Mouse (Mus musculus): Measurements from ENCODE around the gene Capn1. TPM values are rescaled to one million over a fixed set of nuclear protein-coding genes. Genes with fewer than 3 reads are reported as not detected.

The Capn1 gene
- total RNA-seq, 4 experiments from 2014 or later, result 85.0 to 113 (median 89.0) TPM

DNA sequence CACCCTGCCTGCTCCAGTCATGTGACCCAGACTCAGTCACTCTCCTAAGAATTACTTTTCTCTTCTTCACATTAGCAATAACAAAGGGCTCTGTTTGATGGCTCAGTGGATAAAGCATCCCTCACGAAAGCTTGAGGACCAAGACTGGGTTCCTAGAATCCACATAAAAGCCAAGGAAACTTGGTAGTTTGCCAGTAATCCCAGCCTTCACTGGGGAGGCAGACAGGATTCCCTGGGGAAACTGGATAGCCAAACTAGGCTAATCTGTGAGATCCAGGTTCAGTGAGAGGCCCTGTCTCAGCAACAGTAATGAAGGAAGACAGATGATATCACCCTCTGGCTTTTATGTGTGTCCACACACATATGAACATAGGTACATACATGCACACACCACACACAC, 24.8 kb downstream of the Capn1 start:
- no peak for DNase-seq (ENCODE audit: low spot score in 2 of 2)

DNA sequence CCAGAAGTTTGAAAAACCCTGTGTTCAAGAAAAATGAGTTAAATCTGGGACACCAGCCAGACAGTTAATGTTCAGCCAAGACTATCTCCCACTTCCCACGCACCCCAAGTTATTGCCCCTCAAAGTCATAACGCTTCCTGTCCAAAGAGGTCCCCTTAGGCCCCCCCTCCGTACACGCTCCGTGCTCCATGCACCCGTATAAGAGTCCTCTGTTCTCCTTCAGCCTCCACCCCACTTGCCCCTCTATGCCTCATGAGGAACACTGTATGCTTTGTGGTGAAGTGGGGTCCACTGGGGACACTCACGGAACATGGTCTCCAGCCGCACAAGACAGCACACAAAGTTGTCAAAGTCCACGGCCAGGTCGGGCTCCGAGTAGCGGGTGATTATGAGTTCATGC, 25.7 kb downstream of the Capn1 start:
- no peak for DNase-seq (ENCODE audit: low spot score in 2 of 2)

DNA sequence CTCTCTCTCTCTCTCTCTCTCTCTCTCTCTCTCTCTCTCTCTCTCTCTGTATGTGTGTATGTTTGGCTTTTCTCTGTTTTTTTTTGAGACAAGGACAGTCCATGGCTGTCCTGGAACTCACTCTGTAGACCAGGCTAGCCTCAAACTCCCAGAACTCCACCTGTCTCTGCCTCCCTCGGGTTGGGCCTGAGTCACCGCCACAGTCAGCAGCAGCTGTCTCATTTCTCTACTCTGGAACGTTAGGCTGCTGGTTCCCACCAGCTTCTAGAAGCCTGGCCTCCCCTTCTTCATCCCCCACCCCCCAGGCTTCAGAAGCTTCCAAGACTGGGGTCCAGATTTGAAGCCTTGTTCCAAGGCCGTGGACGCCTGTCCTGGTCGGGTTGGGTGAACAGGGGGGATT, 26.1 kb downstream of the Capn1 start:
- DNase-seq (ENCODE audit: low spot score in 2 of 2), result no peak

DNA sequence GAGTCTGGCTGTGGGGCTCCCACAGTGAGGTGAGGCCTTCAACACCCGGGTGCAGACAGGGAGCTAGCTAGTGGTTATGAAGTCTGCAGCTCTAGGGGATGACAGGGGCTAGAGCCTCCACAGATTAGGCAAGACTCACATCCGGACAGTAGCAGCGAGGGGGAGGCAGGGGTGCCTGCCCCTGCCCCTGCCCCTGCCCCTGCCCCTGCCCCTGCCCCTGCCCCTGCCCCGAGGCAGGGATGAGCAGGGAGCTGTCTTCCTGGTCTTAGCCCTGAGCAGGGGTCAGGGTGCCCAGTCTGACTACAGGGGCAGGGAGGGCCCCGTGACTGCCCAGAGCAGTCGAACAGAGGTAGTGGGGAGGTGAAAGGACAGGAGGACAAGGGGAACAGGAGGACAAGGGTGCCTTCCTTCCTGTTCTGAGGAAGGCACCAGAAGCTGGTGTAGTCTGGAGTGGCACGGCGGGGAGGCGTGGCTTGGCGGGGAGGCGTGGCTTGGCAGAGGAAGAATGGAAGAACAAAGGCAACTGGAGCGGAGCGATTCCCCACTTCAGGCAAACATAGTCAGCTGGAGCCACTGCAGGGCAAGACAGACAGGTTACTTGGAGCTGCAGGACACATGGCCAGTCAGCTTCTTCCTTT, 26.8 kb downstream of the Capn1 start:
- DNase-seq (ENCODE audit: low spot score in 2 of 2), result no peak

DNA sequence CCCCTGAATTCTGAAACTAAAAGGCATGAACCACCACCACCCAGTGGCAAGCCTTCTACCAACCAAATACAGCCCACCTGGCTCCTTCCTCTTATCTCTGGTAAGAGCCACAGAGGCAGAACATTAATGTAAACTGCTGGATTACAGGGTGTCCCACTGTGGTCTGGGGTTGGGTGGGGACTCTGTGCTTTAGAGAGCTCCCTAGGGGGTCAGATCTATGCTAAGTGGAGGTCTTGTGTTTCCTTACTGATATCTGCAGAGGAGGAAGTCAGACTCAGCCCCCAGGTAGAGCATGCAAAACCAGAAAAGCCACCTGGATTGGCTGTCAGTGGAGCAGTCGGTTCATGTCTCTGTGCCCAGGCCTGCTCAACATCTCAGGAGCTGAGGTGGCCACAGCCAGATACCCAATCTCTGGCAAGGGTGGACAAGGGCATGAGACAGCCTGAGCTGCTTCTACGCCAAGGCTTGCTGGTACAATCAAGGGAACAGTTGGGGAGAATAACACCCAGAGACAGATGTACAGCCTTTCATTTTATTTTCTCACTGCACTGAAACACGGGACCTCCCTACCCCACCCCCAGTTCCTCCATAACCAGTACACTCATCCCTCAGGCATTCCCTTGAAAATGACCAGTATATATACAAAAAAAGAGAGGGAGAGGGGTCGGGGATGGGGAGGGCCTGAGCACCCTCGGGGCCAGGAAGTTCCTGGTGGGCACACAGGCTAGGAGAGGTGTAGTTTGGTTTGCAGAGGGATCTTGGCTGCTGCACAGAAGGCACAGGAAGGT, 27.5 kb downstream of the Capn1 start:
- DNase-seq (ENCODE audit: low spot score in 2 of 2), result no peak

DNA sequence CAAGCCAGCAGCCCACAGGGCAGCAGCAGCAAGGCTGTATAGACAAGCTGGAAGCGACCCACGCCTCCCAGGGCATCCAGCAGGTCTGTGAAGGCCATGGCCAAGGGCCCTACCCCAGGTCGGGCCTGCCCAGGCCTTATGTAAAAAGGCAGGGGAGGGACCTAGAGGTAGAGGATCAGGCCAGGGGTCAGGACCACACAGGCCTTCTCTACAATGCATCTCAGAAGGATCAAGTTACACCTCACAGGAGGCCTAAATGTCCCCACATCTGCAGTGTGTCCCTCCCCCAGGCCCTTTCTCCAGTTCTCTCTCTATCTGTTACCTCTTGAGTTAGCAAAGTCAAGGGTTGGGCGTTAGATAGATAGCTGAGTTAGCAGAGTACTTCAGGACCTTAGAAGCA, 29.7 kb downstream of the Capn1 start, which contains the start of gene Slc22a20:
Slc22a20 (minus strand) TSS at position 101 of the 400 bp plus-strand sequence.
- DNase-seq (ENCODE audit: low spot score in 2 of 2), result no peak

DNA sequence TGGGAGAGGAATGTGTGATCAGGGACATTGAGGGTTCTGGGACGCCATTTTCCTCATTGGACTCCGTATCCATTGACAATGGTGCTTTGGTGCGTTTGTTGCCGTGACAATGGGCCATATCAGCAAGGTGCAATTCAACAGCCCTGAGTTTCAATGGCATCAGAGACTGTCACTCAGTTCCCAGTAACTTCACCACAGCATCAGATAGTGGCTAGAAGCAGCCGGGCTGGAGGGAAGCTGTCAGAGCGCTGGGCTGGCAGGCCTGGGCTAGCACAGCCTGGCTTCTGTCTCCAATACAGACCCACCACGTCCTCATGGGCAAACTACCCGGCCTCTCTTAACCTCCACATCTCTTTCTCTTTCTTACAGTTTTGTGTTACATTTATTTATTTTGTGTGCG, 35.2 kb downstream of the Capn1 start:
- no peak for DNase-seq (ENCODE audit: low spot score in 2 of 2)

DNA sequence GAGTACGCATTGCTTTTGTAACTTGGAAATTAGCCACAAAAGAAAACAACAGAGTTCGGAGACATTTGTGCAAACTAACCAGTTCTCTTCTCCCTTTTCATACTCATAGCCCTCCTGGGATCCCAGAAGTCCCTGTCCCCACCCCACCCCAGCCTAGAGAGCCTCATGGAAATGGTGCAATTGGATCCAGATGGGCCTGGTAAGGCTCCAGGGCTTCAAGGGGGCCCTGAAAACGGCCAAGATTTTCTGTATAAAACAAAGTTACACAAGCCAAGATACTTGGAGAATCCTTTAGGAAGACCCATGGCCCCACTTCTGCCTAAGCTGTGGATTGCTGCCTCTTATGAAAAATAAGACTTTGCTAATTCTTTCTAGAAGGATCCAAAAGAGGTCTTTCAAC, 38.0 kb downstream of the Capn1 start:
- peak; percentile 42 to 50 for DNase-seq (ENCODE audit: low spot score in 2 of 2)

DNA sequence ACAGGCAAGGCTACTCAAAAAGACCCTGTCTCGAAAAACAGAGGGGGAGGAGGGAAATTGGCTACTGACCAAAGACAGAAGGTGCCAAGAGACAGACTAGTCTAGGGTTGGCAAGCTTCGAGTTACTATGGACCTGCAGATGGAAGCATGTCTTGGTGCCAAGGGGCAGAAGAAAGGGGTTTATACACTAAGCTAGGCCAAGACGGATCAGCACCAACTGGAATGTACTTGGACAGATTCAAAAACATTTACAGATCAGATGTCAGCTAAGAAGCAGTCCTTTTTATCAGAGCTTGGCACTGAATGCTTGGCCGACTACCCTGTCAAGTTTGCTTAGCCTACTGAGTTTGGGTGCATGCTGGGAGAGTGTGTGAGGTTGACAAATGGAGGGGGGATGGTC, 40.0 kb downstream of the Capn1 start:
- no peak for DNase-seq (ENCODE audit: low spot score in 2 of 2)

DNA sequence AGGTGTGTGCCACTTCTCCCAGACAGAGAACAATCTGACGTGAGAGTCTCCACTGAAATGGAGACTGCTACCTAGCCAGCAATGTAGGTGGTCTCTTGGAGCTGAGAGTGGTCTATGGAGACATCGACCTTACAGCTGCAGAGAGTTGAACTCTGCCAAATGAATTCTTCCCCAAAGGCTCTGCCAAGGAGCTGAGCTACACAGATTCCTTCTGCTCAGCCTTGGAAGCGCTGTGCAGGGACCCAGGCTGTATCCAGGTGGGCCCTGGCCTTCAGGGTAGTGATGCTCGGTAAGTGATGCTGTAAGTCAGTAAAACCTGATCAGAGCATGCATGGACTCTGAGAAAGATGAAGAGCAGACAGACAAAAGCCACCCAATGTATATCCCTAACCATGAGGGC, 40.6 kb downstream of the Capn1 start:
- no peak for DNase-seq (ENCODE audit: low spot score in 2 of 2)

DNA sequence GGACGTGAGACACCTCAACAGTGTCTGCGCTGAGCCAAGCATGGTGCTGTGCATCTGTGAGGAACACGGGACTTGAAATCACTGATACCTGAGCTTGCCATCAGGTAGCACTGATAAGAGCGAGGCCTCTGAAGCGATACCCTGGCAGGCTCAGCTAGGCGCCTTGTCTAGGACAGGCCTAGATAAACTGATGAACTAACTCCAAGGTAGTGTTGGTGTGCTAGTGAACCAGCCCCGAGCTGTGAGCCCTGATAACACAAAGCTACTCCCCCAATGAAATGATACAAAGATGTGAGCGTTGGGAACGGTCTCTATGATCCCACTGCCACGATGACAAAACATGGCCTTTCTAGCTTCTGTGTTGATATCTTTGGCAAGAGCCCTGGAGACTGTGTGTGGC, 48.0 kb downstream of the Capn1 start:
- DNase-seq (ENCODE audit: low spot score in 2 of 2), result no peak

DNA sequence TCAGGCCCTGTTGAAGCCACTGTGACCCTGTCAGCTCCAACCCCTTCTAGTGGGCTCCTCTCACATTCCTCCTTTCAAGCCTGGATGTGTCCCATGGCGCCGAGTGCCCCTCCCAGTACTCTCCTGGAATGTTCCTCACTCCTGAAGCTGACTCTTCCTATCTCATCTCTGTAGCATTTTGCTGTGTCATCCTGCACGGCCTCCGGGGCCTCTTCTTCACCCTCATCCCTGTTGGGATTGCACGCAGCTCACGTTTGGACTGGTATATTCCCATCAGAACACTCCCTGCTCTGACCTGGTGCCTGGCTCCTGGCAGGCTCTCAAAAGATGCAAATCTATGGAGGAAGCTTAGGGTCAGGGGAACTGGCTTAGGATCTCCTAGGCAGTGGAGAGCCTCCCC, 48.9 kb downstream of the Capn1 start:
- DNase-seq (ENCODE audit: low spot score in 2 of 2), result no peak

DNA sequence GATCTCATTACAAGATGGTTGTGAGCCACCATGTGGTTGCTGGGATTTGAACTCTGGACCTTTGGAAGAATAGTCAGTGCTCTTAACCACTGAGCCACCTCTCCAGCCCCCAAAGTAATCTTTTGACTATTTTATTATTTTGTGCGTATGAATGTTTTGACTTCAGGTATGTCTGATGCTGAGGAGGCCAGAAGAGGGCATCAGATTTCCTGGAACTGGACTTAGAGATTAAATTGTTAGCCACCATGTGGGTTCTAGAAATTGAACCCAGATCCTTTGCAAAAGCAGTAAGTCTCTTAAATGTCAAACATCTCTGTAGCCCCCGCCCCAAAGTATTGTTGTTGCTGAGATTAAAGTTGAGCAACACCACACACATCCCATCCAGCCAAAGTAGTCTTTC, 49.8 kb downstream of the Capn1 start:
- no peak for DNase-seq (ENCODE audit: low spot score in 2 of 2)

DNA sequence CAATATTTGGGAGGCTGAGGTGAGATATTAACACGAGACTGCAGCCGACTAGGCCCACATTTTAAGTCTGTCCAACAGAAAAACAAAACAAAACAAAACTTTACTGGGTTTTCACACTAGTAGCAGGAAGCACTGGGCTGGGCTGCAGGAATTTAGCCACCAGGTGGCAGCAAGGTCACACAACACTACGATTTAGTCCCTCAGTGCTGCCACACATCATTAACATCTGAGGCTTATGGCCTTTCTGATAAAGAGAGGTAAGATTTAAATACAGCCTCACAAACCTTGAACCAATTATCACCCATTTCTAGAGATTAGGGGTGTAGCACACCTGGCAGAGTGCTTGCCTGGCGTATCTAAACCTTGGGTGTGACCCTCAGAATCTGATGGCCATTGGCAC, 50.4 kb downstream of the Capn1 start:
- DNase-seq (ENCODE audit: low spot score in 2 of 2), result peak; percentile 57 to 62

DNA sequence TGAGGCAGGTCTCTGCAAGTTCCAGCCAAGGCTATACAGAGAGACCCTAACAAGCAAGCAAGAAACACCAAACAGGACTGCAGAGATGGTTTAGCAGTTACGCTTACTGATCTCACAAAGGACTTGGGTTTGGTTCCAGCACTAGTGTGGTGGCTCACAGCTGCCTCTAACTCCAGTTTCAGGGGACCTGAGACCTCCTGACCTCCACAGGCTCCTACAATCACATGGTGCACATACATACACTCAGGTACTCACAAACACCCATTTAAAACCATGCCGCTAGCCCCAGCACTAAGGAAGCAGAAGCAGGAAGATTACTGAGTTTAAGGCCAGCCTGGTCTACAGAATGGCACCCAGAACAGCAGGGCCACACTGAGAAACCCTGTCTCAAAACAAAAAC, 50.9 kb downstream of the Capn1 start:
- no peak for DNase-seq (ENCODE audit: low spot score in 2 of 2)

DNA sequence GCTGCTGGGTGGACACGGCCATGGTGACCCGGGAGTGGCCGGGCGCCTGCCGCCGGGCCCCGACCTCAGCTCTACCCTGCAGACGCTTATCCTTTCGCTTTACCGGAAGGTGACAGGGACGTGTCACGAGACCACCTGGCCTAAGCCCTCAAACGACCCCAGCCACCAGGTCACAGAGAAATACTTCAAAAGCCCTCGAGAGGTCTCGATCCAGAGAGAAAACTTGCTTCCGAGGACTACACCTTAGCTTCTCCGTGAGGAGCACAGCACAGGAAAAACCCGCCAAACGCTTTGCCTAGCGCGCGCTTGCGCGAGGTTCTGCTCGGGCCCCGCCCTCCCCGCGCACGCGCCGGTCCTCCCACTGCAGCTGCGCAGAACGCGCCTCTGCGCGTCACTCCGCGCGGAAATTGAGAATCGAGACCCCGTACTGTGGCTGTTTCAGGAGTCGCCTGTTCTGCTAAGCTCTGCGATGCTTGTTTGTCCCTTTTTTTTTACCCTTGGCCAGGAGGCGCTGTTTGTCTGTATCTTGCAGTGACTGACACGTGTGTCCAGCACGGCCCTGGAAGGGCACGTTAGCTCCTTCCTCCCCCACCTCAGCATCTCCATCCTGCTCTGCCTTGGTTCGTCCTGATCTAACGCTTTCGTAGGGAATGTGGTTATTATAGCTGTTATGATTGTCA, 51.7 kb downstream of the Capn1 start, which contains the start of gene Pola2:
Pola2 (minus strand) TSS at position 320 of the 680 bp plus-strand sequence.
- peak; percentile 72 to 75 for DNase-seq (ENCODE audit: low spot score in 2 of 2)

DNA sequence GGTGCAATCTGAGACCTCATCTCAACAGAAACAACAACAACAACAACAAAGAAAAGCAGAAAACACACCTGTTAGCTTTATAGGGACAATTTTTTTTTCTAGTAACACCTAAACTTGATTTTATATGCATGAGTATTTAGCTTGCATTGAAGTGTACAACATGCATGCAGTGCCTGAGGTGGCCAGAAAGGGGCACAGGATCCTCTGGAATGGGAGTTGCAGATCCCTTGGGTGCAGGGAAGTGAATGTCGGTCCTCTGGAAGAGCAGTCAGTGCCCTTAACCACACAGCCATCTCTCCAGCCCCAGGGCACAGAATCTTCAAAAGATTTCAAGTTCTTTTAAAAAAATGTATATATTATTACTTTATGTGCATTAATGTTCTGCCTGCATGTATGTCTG, 53.0 kb downstream of the Capn1 start:
- DNase-seq (ENCODE audit: low spot score in 2 of 2), result no peak

DNA sequence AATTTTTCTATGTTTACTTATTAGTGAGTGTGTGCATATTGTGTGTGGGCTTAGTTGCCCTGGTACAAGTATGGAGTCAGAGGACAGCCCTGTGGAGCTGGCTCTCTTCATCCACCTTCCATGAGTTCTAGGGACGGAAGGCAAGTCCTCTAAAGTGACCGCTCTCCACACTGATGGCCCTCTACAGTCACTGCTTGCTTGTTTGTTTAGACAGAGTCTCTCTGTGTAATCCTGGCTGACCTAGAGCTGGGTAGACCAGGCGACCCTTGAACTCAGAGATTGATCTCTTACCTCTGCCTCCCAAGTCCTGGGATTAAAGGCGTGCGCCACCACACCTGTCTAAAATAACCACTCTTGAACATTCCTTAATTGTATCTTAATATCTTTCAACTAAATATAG, 58.3 kb downstream of the Capn1 start:
- no peak for DNase-seq (ENCODE audit: low spot score in 2 of 2)

DNA sequence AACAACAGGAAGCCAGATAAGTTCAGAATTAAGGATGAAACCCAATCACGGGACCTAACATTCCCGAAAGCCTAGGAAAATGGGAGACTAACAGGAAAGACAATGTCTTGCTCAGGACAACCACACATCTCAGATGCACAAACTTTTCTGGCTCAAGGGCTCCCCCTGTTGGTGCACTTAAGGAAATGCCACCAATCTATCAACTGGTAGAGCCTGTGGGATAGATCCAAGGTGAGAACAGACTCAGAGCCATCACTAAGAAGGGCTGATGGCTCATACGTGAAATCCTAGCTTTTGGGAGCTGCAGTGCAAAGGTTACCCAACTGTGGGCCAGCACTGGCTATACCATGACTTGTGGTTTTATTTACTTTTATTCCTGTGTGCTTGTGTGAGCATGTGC, 59.0 kb downstream of the Capn1 start:
- DNase-seq (ENCODE audit: low spot score in 2 of 2), result peak in 1 of 2 experiments; percentile 58

DNA sequence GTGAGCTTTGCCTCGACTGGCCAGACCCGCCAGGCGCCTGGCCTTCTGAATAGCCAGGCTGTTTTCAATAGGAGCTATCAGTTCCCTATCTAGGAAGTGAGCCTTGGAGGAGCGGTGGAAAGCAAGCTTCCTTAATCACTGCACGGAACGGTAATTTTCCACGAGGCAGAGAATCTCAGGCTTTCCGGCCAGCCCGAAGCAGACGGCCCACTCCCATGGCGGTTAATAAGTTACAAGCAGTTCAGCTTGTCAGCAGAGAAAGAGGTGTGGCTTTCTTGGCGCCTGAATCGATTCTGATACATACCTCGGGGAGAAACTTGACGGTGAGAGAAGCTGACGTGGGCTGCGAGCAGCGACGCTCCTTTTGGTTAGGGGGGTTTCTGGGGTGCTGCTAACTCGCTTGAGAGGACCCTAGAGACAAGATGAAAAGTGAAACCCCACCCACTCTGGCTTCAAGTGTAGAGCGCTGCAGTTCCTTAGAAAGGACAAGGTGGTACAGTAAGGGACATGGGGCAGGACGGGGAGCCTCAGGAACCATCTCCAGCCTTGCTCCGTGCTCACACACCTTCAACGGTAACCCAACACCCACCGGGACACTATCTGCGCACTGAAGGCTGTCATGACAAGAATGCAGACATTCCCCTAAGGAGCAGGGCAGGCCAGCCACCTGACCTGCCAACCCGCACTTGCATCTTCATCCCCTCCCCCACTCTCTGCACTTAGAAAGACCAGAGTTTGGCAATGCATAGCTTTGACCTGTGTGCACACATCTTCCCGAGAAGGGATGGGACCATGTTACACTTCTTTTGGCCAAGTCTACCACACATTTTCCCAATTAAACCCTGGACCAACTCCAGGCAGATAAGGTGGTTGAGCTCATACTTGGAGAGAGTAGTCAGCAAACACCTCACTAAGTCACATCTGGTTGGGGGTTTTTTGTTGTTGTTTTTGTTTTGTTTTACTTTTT, 59.7 kb downstream of the Capn1 start:
- DNase-seq (ENCODE audit: low spot score in 2 of 2), result no peak

DNA sequence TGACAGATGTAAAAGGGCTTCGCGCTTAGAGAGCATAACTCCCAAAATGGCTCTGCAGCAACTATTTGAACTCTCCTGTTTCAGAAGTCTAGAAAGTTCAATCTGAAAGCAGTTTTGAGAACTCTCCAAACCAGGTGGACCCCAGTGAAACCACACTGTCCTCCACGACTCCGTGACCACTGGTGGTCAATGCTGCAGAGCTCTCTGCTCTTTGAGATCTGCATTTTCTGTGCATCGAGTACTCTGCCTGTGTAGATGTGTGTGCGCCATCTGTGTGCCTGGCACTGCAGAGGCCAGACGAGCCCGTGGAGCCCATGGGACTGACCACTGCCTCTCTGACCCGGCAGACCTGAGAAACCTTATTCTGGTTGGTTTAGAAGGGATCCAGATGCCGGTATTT, 60.8 kb downstream of the Capn1 start:
- DNase-seq (ENCODE audit: low spot score in 2 of 2), result no peak
